Mouse (Mus musculus) kidney, adult 2 months (tissue): ENCODE data around the gene Emp1.

Source experiments
- CTCF ChIP-seq: fragments of 200-500 bp; conservative IDR thresholded peaks from 2 replicates; pipeline ENCODE4 v1.5.1; 2011; ENCODE audit warnings: low read depth, mild to moderate bottlenecking, control low read depth, low read length, moderate library complexity, mixed read lengths; ENCODE audit not compliant: insufficient read depth, insufficient read length
- POLR2A ChIP-seq: fragments of 200-500 bp; IDR thresholded peaks from one replicate; pipeline ENCODE4 v1.6.1; 2011; ENCODE audit warnings: low read depth, low read length, control low read depth

DNA sequence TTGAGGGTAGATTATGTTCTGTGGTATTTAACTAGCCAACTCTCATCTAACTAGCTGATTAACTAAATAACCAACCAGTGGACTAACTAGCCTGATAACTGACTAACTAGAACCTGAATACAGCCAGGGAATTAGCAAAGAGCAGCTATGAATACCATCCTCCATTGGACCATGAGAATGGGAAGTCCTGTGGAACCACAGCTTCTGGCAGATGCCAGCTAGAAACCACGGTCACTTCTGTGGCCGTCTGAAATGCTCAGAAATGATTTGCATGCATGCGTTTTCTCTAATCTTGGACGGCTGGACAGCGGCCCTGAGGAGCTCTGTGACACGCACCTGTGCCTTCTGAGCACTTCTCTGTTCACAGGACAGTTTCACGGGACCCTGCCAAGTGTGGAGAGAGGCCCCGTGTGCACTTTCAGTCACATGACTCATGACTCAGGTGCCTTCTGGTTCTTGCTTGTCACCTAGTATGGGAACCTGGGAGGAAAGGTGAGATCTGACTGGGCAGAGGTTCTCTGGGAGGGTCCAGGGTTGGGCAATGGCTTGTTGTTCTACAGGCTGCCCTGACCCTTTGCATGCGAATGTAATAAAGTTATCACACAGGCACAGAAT lies 37.6 kb upstream of the Emp1 start:
- TF ChIP-seq CTCF = no peak
- no peak for TF ChIP-seq POLR2A
